Mouse (Mus musculus) stomach, embryonic 14.5 days (tissue): Measurements from ENCODE around the gene Isg20l2. TPM values are rescaled to one million over a fixed set of nuclear protein-coding genes. Genes with fewer than 3 reads are reported as not detected.
"Not testable (repeated sequence)": the region's sequence is repeated elsewhere in the genome, so short reads cannot be mapped to it uniquely, and the experiment has no call there.

Source experiments
- ATAC-seq: fragments of 200-750 bp; cut with Nextera tagmentation; 2 replicates; pipeline ENCODE4 v1.8.0; 2017; ENCODE audit warnings: low read depth, moderate TSS enrichment; ENCODE audit not compliant: insufficient number of reproducible peaks, insufficient read depth, low FRiP score
- H3K27ac ChIP-seq: fragments of 300-500 bp; sonication (generic); 2 replicates; pipeline ENCODE4 v1.5.1; 2014; ENCODE audit warnings: mild to moderate bottlenecking, low read length, moderate library complexity, mixed read lengths
- H3K27me3 ChIP-seq: fragments of 300-500 bp; sonication (generic); 2 replicates; pipeline ENCODE4 v1.6.1; 2014; ENCODE audit warnings: low read length, control low read depth, mixed read lengths; ENCODE audit not compliant: control insufficient read depth, insufficient read depth
- H3K36me3 ChIP-seq: fragments of 300-500 bp; sonication (generic); 2 replicates; pipeline ENCODE4 v1.6.1; 2014; ENCODE audit warnings: mild to moderate bottlenecking, control low read depth, low read length, moderate library complexity, mixed read lengths; ENCODE audit not compliant: control insufficient read depth, insufficient read depth
- H3K4me1 ChIP-seq: fragments of 300-500 bp; sonication (generic); 2 replicates; pipeline ENCODE4 v1.6.1; 2014; ENCODE audit warnings: low read length, control low read depth, mixed read lengths; ENCODE audit not compliant: control insufficient read depth, insufficient read depth
- H3K4me2 ChIP-seq: fragments of 300-500 bp; sonication (generic); replicated peaks from 2 replicates; pipeline ENCODE4 v1.6.1; 2014; ENCODE audit warnings: low read depth, low read length, control low read depth
- H3K4me3 ChIP-seq: fragments of 300-500 bp; sonication (generic); 2 replicates; pipeline ENCODE4 v1.5.1; 2014; ENCODE audit warnings: low read depth, low read length, control low read depth
- H3K9ac ChIP-seq: fragments of 300-500 bp; sonication (generic); replicated peaks from 2 replicates; pipeline ENCODE4 v1.6.1; 2014; ENCODE audit warnings: low read depth, mild to moderate bottlenecking, control low read depth, low read length, moderate library complexity, mixed read lengths
- H3K9me3 ChIP-seq: fragments of 300-500 bp; sonication (generic); 2 replicates; pipeline ENCODE4 v1.6.1; 2016; ENCODE audit warnings: low read depth, low read length, control low read depth; ENCODE audit not compliant: control insufficient read depth
- WGBS: fragments of 180-500 bp; shearing (Covaris S2); extraction: QIAGEN DNeasy Blood & Tissue Kit; methylation state at CpG from one replicate; pipeline ENCODE4 v1.1.7; 2014; 5-methylcytosine and 5-hydroxymethylcytosine counted together
- polyA plus RNA-seq: library from polyadenylated mRNA; unstranded; fragments of >200 nt; fragmentation: Nextera tagmentation; extraction: Ambion mirVana; gene quantifications from 2 replicates; pipeline ENCODE4 v1.2.1, GENCODE M21; 2014

Gene Isg20l2
- 31.9 and 35.4 TPM in 2 replicates for polyA plus RNA-seq

DNA sequence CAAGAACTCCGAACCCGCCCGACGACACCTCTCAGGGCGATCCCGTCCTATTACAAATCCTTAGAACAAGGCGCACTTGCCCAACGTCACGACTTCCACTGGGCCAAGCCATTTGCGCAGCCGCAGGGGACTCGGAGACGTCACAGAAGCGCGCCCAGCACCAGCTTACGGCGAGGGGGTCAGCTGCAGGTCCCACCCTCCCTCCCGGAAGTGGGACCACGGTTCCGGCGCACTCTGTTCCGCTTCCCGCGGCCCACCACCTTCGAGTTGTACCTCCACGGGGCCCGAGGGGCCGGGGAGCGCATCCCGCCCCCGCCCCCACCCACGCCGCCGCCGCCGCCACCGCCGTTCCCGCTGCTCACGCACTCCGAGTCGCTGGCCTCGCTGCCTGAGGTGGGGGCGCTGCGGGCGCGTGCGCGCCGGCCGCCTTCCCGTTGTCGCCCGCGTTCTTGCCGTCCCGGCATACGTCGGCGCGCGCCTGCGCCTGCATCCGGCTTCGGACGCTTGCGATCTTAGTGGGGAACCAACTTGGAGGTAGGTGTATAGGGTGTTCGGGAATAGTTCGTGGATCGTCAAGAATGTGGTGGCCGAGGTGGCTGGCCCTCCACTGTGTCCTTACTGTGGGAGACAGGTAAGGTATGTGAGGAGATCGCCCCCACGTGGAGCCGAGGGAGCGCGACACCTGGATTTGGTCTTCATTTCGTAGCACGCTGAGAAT is at the start of gene Isg20l2, which contains the start of gene Rrnad1:
TSS of gene Isg20l2 (plus strand) at position 237 of the 718 bp plus-strand sequence.
TSS of gene Rrnad1 (minus strand) at position 640 of the 718 bp plus-strand sequence.
- 2% methylated on average over 63 of the region's 78 CpGs for WGBS
- Histone ChIP-seq H3K27me3 (no peaks in the 10 kb centered on the region), H3K9ac (peak within 1 kb of the TSS; percentile 83), H3K27ac (peak within 1 kb of the TSS; percentile 82), H3K9me3 (no peaks in the 10 kb centered on the region), H3K36me3 (peaks cover 39% of the 10 kb centered on the region), H3K4me2 (peak within 1 kb of the TSS; percentile 62), H3K4me3 (peak within 1 kb of the TSS; percentile 59), H3K4me1 (peaks cover 19% of the 10 kb centered on the region)
- ATAC-seq: peak; percentile 97

DNA sequence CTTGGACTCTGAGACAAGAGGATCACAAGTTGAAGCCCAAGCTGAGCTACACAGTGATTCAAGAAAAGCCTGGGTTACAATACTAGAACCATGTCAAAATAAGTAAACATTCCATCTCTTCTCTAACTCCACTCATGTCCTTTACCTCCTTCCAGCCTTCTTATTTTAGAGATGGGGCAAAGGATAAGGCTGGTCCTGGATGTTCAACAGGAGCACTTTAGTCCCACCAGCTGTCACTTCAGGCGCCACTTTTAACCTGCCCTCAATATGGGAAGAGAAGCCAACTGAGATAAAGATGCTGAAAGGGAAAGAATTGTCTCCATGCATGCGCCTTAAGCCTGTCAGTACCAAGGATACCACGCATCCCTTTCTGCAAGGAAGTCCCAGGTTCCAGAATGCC is 45.8 kb upstream of the Isg20l2 start:
- Histone ChIP-seq H3K4me3 (peak overlapping the region; percentile 100), H3K9me3 (no peaks in the 10 kb centered on the region), H3K27me3 (no peaks in the 10 kb centered on the region), H3K4me1 (peaks cover 15% of the 10 kb centered on the region), H3K9ac (peak overlapping the region; percentile 95), H3K27ac (peak overlapping the region; percentile 91; the same call in 1 of the 2 replicates), H3K36me3 (peaks cover 5% of the 10 kb centered on the region; the same call in 1 of the 2 replicates), H3K4me2 (peak overlapping the region; percentile 94)
- ATAC-seq: no peak
- 4% methylated on average over 3 of the region's 3 CpGs for WGBS

DNA sequence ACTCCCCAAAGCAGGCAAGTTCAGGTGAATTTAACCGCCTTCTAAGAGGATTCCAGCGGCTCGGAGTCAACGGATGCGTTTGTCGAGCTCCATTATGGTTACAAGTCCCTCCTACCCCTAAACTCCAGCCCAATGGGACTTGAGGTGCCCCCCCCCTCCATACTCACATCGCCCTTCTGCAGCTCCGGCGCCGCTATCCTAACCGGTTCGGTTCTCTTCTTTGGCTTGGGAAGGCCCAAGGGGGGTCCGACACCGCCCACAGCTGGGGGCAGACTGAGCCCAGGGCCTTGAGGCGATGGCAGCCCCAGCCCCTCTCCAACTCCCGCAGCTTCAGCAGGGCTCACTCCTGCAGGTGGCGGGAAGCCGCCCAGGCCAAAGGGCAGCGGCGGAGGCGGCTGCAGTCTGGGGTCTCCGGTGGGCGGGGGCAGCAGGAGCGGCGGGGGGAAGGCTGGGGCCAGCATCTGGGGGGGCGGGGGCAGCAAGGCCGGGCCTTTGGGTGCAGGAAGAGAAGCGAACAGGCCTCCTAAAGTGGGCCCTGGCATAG is 45.3 kb upstream of the Isg20l2 start:
- peak overlapping the region; percentile 94 for H3K4me2 ChIP-seq
- peak overlapping the region; percentile 100 for H3K4me3 ChIP-seq
- peaks cover 15% of the 10 kb centered on the region for H3K4me1 ChIP-seq
- peak overlapping the region; percentile 95 for H3K9ac ChIP-seq
- H3K27me3 ChIP-seq: no peaks in the 10 kb centered on the region
- peak; percentile 7; the same call in 1 of the 2 replicates for ATAC-seq
- peak overlapping the region; percentile 91 for H3K27ac ChIP-seq
- H3K9me3 ChIP-seq: no peaks in the 10 kb centered on the region
- 0% methylated on average over 28 of the region's 28 CpGs for WGBS
- peaks cover 2% of the 10 kb centered on the region; the same call in 1 of the 2 replicates for H3K36me3 ChIP-seq

DNA sequence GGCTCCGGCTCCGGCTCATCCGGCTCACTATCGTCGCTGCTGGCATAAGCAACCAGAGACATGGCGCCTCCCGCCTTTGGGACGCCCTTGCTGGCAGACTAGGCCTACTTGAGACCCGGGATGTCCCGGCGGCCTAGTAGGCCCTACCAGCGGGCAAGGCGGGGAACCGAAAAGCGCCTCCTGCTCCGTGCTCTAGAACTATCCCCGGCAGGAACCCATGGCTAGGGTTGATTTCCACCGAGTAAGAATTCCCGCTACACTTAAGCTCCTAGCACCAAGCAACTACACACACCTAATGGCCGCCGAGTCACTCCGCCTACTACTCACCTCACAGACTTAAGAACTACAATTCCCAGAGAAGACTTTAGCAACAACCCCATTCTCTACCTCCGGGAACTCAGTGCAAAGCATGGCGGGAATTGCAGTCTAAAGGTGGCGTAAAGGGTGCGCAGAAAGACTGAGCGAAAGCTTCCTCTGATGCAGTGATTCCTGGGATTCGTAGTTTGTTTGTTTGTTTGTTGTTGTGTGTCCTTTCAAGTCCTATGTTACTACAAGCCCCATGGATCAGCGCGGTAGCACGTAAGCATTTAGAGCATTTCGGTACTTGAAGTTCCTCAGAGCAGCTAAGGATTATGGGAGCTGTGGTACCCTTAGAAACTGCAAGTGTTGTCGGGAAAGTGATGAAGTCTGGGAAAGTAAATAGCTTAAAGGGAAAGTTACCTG is 44.7 kb upstream of the Isg20l2 start, which contains the start of gene Prcc:
TSS of gene Prcc (minus strand) at position 328 of the 723 bp plus-strand sequence.
- peak within 1 kb of the TSS; percentile 94 for H3K4me2 ChIP-seq
- peaks cover 15% of the 10 kb centered on the region for H3K4me1 ChIP-seq
- H3K9ac ChIP-seq: peak within 1 kb of the TSS; percentile 95
- peak; percentile 97 for ATAC-seq
- under 1% methylated on average over 33 of the region's 33 CpGs for WGBS
- H3K27me3 ChIP-seq: no peaks in the 10 kb centered on the region
- no peaks in the 10 kb centered on the region; the same call in 1 of the 2 replicates for H3K36me3 ChIP-seq
- H3K9me3 ChIP-seq: no peaks in the 10 kb centered on the region
- H3K4me3 ChIP-seq: peak within 1 kb of the TSS; percentile 100
- H3K27ac ChIP-seq: peak within 1 kb of the TSS; percentile 91

DNA sequence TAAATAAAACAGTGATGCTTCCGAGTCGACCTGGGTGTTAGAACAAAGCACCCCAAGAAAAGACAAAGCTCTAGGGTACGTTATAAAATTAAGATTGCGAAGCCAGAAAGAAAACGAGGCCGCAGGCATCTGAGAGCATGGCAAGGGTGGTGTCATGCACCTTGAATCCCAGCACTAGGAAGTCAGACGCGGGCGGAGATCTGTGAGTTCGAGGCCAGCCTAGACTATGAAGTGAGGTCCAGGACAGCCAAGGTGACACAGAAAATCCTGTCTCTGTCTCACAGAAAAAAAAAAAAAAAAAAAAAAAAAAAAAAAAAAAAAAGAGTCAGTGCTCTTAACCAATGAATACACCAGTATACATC is 44.1 kb upstream of the Isg20l2 start:
- H3K36me3 ChIP-seq: no peaks in the 10 kb centered on the region; the same call in 1 of the 2 replicates

DNA sequence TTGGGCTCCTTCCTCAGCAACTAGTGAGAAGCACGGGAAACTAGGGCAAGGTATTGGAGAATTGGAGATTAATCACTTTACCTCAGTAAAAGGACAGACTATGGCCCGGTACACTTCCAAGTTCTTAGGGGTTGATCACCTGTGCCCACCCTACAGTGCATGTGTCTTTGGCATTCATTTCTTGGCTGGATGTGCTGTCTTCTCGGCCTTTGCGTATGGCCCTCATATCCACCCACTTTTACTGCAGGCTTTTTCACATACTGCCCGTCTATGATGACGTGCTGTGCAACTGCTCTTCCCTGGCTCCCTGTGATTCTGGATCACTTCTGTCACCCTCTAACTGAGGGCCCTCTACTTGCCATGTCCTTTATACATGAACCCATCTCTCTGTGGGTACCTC is 43.7 kb upstream of the Isg20l2 start:
- H3K9me3 ChIP-seq: no peaks in the 10 kb centered on the region
- H3K4me2 ChIP-seq: peak overlapping the region; percentile 39
- 83% methylated on average over 6 of the region's 6 CpGs for WGBS
- ATAC-seq: no peak
- no peak overlapping the region for H3K27ac ChIP-seq
- no peak overlapping the region for H3K9ac ChIP-seq
- peaks cover 15% of the 10 kb centered on the region for H3K4me1 ChIP-seq
- H3K4me3 ChIP-seq: peak overlapping the region; percentile 100; the same call in 1 of the 2 replicates
- no peaks in the 10 kb centered on the region; the same call in 1 of the 2 replicates for H3K36me3 ChIP-seq
- no peaks in the 10 kb centered on the region for H3K27me3 ChIP-seq

More for the DNA sequence above, 44.1 kb upstream of the Isg20l2 start:
- Histone ChIP-seq H3K9ac (no peak overlapping the region), H3K4me1 (peaks cover 15% of the 10 kb centered on the region), H3K27me3 (no peaks in the 10 kb centered on the region), H3K4me3 (peak overlapping the region; percentile 100), H3K27ac (no peak overlapping the region), H3K9me3 (no peaks in the 10 kb centered on the region), H3K4me2 (peak overlapping the region; percentile 39)
- WGBS: 16% methylated on average over 10 of the region's 10 CpGs
- no peak for ATAC-seq

DNA sequence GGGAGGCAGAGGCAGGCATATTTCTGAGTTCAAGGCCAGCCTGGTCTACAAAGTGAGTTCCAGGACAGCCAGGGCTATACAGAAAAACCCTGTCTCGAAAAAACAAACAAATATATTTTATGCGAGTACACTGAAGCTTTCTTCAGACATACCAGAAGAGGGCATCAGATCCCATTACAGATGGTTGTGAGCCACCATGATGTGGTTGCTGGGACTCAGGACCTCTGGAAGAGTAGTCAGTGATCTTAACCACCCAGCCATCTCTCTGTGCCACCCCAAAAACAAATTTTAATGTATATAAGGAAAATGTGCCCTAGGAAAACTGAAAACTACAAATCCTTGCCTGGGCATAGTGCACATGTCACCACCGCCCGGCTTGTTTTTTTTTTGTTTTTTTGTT is 42.7 kb upstream of the Isg20l2 start:
- ATAC-seq, H3K9ac ChIP-seq, H3K36me3 ChIP-seq, H3K4me3 ChIP-seq, H3K27ac ChIP-seq, H3K9me3 ChIP-seq, H3K4me2 ChIP-seq, H3K27me3 ChIP-seq: not testable (repeated sequence)
- 82% methylated on average over 4 of the region's 4 CpGs for WGBS
- H3K4me1 ChIP-seq: peaks cover 15% of the 10 kb centered on the region

DNA sequence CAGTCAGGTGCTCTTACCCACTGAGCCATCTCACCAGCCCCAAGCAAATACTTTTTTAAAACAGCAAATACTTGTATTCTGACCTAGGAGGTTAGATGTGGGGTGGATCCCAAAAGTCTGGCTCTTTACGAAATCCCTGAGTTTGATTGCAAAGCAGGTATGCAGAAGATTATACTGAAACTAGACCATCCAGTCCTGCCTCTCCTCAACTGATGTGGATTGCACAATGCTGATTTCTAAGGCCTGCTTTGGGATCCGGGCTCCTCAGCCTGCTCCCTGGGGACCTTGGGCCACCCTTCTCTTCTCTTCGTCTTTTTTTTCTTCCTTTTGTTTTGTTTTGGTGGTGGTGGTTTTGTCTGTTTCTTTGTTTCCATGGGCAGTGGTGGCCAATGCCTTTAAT is 38.6 kb upstream of the Isg20l2 start:
- WGBS: 74% methylated on average over 3 of the region's 3 CpGs
- ATAC-seq: no peak
- H3K9ac ChIP-seq: no peak overlapping the region
- H3K9me3 ChIP-seq: no peaks in the 10 kb centered on the region
- no peak overlapping the region for H3K4me2 ChIP-seq
- no peaks in the 10 kb centered on the region for H3K27me3 ChIP-seq
- no peaks in the 10 kb centered on the region for H3K36me3 ChIP-seq
- no peak overlapping the region for H3K4me3 ChIP-seq
- no peak overlapping the region for H3K27ac ChIP-seq
- no peaks in the 10 kb centered on the region for H3K4me1 ChIP-seq
